Mouse (Mus musculus) bone marrow macrophage, adult 2 months (primary cell): ENCODE data around the gene Car7. TPM values are rescaled to one million over a fixed set of nuclear protein-coding genes. Genes with fewer than 3 reads are reported as not detected.
"Not testable (repeated sequence)": the region's sequence is repeated elsewhere in the genome, so short reads cannot be mapped to it uniquely, and the experiment has no call there.

ENCODE experiments used
- H3K27ac ChIP-seq: 2 replicates; pipeline ENCODE4 v1.5.1; 2012; ENCODE audit warnings: low read depth, low read length; ENCODE audit not compliant: insufficient read depth
- H3K4me1 ChIP-seq: 2 replicates; pipeline ENCODE4 v1.6.1; 2012; ENCODE audit warnings: low read length; ENCODE audit not compliant: control insufficient read depth, insufficient read depth
- H3K4me3 ChIP-seq: 2 replicates; pipeline ENCODE4 v1.5.1; 2012; ENCODE audit warnings: mild to moderate bottlenecking, low read length, moderate library complexity; ENCODE audit not compliant: insufficient read depth
- CTCF ChIP-seq: IDR thresholded peaks from 2 replicates; pipeline ENCODE4 v1.5.1; 2012; ENCODE audit warnings: low read depth, mild to moderate bottlenecking, low read length, moderate library complexity
- POLR2A ChIP-seq: IDR thresholded peaks from 2 replicates; pipeline ENCODE4 v1.6.1; 2012; ENCODE audit warnings: mild to moderate bottlenecking, low read depth, low read length, borderline replicate concordance
- polyA plus RNA-seq: library from polyadenylated mRNA; stranded (reverse); fragments of >200 nt; gene quantifications from 2 replicates; pipeline ENCODE4 v1.2.4, GENCODE M21; 2012; ENCODE audit not compliant: missing spikeins, insufficient read depth, insufficient read length

The Car7 gene
- polyA plus RNA-seq, 1 experiment, result 1.7 TPM

DNA sequence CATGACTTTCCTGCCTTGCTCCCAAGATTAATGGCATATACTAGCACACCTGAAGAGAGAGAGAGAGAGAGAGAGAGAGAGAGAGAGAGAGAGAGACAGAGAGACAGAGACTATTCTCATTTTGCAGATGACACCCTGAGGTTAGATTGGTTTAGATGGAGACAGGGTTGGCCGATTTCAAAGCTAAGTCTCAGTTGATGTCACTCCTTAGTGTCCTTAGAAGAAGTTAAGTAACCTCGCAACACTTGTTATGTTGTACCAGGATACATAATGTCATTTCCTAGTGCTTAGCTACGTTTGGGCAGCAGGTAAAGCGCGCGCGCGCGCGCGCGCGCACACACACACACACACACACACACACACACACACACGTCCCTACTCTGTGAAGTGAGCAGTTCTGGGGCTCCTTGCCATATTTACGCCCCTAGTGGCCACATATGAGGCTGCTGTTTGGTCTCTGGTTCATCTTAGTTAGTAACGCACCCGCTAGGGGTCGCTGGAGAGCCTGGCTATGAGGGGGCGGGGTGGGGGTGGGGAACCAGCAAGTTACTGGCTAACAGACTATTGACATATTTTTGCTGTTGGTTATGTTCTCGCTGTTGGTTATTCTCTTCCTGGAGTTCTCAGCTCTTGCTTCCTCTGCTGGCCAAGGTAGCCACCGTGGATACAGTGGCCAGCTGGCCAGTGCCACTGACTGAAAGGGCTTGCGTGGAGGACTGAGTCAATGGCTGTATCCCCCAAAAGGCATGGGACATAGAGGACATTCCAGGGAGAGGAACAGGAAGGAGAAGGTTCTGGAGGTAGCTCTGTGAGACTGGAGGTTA lies 30.4 kb downstream of the Car7 start:
- no peak overlapping the region for H3K27ac ChIP-seq
- no peak overlapping the region for H3K4me3 ChIP-seq
- peaks cover 2% of the 10 kb centered on the region; the same call in 1 of the 2 replicates for H3K4me1 ChIP-seq
- TF ChIP-seq CTCF (peak; percentile 99), POLR2A (no peak)

DNA sequence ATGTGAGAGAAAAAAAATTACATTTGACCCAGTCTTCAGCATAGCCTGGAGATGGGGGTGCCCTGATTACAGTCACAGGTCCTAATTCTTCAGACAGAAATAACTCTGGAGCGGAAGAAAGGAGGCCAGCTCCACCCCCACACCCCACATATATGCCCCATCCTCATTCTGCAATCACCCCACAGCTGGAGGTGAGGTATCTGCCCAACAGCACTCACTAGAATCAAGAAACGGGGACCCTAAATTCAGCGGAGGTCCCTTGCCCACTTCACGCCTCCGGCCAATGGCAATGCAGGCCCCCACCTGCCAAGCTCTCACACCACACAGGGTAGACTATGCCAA lies 30.9 kb downstream of the Car7 start:
- Histone ChIP-seq H3K27ac (no peak overlapping the region), H3K4me3 (no peak overlapping the region), H3K4me1 (peaks cover 2% of the 10 kb centered on the region; the same call in 1 of the 2 replicates)
- TF ChIP-seq CTCF, result no peak
- no peak for TF ChIP-seq POLR2A

DNA sequence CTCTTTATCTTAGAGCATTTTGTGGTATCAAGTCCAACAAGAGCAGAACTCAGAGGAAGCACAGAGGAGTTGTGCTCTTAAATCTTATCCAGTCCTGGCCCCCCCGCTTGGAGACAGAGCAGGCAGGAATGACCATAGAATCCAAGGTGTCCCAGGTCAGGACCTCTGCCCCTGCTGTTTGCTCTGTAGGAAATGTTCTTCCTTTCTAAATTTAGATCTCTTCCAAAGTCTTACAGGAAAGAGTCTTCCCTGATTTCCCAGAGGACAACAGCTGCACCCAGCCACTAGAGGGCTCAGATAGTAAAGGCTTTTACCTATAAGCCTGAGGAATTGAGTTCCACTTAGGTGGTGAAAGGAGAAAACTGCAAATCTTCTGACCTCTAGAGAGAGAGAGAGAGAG lies 35.1 kb downstream of the Car7 start:
- no peak overlapping the region for H3K27ac ChIP-seq
- TF ChIP-seq POLR2A, result no peak
- no peak for TF ChIP-seq CTCF
- no peak overlapping the region for H3K4me3 ChIP-seq
- peaks cover 5% of the 10 kb centered on the region; the same call in 1 of the 2 replicates for H3K4me1 ChIP-seq

DNA sequence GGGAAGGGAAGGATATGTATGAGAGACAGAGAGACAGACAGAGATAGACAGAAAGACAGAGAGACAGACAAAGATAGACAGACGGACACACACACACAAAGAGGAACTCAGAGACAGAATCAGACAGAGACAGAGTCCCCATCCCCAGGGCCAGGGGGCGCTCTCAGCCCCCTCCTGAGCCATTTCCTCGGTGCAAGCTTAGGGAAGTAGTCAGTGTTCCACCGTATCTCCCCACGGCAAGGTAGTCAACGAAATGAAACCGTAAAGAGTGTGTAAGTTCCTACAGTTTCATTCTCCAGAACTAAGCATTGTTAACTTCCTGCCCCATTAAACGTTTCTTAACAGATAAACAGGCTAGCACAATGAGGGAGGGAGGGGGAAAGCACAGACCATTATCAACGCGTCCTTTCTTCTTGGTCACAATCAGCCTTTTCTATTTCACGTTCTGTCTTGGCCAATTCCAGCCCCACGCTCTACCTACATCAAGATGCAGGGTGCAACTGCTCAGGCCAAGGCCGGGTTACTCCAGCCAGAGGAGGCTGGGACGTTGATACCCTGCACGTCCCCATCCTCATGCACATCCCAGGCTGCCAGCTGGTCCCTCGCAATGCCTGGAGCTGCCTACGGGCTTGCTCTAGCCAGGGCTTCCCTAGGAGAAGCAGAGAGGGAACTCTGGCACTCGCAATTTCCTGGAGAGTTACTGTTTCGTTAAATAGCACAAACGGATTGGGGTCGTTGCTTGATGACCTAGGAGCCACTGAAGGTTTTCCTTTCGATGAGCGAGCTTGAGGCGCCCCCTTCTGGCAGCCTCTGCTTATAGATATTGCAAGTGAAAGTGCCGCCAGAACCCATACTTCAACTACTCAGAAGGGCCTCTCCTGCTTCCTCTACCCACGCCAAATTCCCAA lies 36.2 kb downstream of the Car7 start:
- TF ChIP-seq CTCF (peak; percentile 79), POLR2A (no peak)
- H3K27ac ChIP-seq, result no peak overlapping the region
- H3K4me1 ChIP-seq, result peaks cover 3% of the 10 kb centered on the region; the same call in 1 of the 2 replicates
- H3K4me3 ChIP-seq, result peak overlapping the region; percentile 62

- H3K4me3 ChIP-seq, result no peak overlapping the region
- TF ChIP-seq CTCF (no peak), POLR2A (no peak)
- no peak overlapping the region for H3K27ac ChIP-seq
- H3K4me1 ChIP-seq, result no peaks in the 10 kb centered on the region
These were observed 42.3 kb downstream of the Car7 start for GRCm38 (mm10) chr8:104576820-104577219.

GRCm38 (mm10) chr8:104577606-104578005 lies 43.1 kb downstream of the Car7 start:
- H3K4me3 ChIP-seq, H3K27ac ChIP-seq, H3K4me1 ChIP-seq: not testable (repeated sequence)

- H3K27ac ChIP-seq, result no peak overlapping the region
These were observed 50.0 kb downstream of the Car7 start for GRCm38 (mm10) chr8:104584522-104584921.

DNA sequence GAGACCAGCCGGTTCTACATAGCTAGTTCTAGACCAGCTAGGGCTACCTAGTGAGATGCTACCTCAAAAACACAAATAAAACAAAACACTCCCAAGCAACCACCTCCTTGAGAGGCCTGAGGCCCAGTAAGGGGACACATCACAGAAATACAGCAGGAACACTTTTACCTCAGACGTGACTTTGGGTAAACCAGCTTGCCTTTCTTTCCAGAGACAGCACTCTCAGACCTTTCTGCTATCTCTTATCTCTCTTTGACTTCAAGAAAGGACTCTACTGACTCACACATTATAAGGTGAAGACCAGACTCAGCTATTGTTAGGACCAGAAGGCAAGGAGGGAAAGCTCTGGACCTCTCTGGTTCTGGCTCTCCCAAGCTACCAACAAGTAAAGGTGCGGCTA lies 55.8 kb downstream of the Car7 start:
- no peak overlapping the region for H3K4me3 ChIP-seq
- TF ChIP-seq POLR2A (no peak), CTCF (no peak)
- H3K27ac ChIP-seq, result no peak overlapping the region
- peaks cover 9% of the 10 kb centered on the region for H3K4me1 ChIP-seq

More at GRCm38 (mm10) chr8:104584522-104584921, 50.0 kb downstream of the Car7 start:
- no peaks in the 10 kb centered on the region for H3K4me1 ChIP-seq
- no peak overlapping the region for H3K4me3 ChIP-seq
- no peak for TF ChIP-seq CTCF
- TF ChIP-seq POLR2A, result no peak

- H3K4me1 ChIP-seq, result peaks cover 17% of the 10 kb centered on the region
- H3K4me3 ChIP-seq, result peak within 1 kb of the TSS; percentile 95
- TF ChIP-seq POLR2A (no peak; the same call in 1 of the 2 replicates), CTCF (no peak)
- peak within 1 kb of the TSS; percentile 90 for H3K27ac ChIP-seq
These were observed 56.8 kb downstream of the Car7 start, which contains the start of gene Pdp2 for GRCm38 (mm10) chr8:104591133-104591834. Gene Pdp2, plus strand, starts transcription at chr8:104591451.
